Mouse (Mus musculus) kidney, postnatal 0 days (tissue): ENCODE data around the gene Umad1. TPM values are rescaled to one million over a fixed set of nuclear protein-coding genes. Genes with fewer than 3 reads are reported as not detected.
A peak's percentile ranks its signal among the peaks of the same experiment; 100 is the strongest.

Experiments
- ATAC-seq: fragments of 200-750 bp; cut with Nextera tagmentation; replicated peaks from 2 replicates; pipeline ENCODE4 v1.8.0; 2017; ENCODE audit warnings: low read depth, moderate number of reproducible peaks, moderate TSS enrichment, moderate library complexity; ENCODE audit not compliant: low FRiP score
- DNase-seq: peaks from one replicate; pipeline ENCODE4 v3.0.0-alpha.2; 2016; ENCODE audit warnings: low spot score
- H3K27ac ChIP-seq: fragments of 300-500 bp; sonication (generic); 2 replicates; pipeline ENCODE4 v1.5.1; 2014; ENCODE audit warnings: mild to moderate bottlenecking
- H3K27me3 ChIP-seq: fragments of 300-500 bp; sonication (generic); 2 replicates; pipeline ENCODE4 v1.6.1; 2014; ENCODE audit warnings: low read length, mixed read lengths; ENCODE audit not compliant: insufficient read depth
- H3K36me3 ChIP-seq: fragments of 300-500 bp; sonication (generic); 2 replicates; pipeline ENCODE4 v1.6.1; 2014; ENCODE audit warnings: low read length, mixed read lengths; ENCODE audit not compliant: insufficient read depth
- H3K4me1 ChIP-seq: fragments of 300-500 bp; sonication (generic); replicated peaks from 2 replicates; pipeline ENCODE4 v1.6.1; 2014; ENCODE audit warnings: antibody characterized with exemption, low read length, mixed read lengths; ENCODE audit not compliant: insufficient read depth
- H3K4me2 ChIP-seq: fragments of 300-500 bp; sonication (generic); 2 replicates; pipeline ENCODE4 v1.6.1; 2014; ENCODE audit warnings: mild to moderate bottlenecking, low read length, moderate library complexity, mixed read lengths
- H3K4me3 ChIP-seq: fragments of 300-500 bp; sonication (generic); replicated peaks from 2 replicates; pipeline ENCODE4 v1.5.1; 2014; ENCODE audit warnings: low read depth, low read length
- H3K9ac ChIP-seq: fragments of 300-500 bp; sonication (generic); 2 replicates; pipeline ENCODE4 v1.6.1; 2014; ENCODE audit warnings: low read depth, low read length
- H3K9me3 ChIP-seq: fragments of 300-500 bp; sonication (generic); replicated peaks from 2 replicates; pipeline ENCODE4 v1.6.1; 2016; ENCODE audit warnings: low read length, inconsistent platforms, mixed read lengths
- CTCF ChIP-seq: IDR thresholded peaks from 2 replicates; pipeline ENCODE4 v1.5.1; 2016; ENCODE audit warnings: antibody characterized with exemption, low read depth, mild to moderate bottlenecking, moderate library complexity
- WGBS: fragments of 180-500 bp; shearing (Covaris S2); extraction: QIAGEN DNeasy Blood & Tissue Kit; methylation state at CpG from one replicate; pipeline ENCODE4 v1.1.7; 2014; 5-methylcytosine and 5-hydroxymethylcytosine counted together
- polyA plus RNA-seq: library from polyadenylated mRNA; unstranded; fragments of >200 nt; fragmentation: Nextera tagmentation; extraction: Ambion mirVana; gene quantifications from 2 replicates; pipeline ENCODE4 v1.2.1, GENCODE M21; 2015

Gene Umad1
- polyA plus RNA-seq, 1 experiment from 2014 or later: 28.4 TPM

- Histone ChIP-seq H3K4me1 (no peaks in the 10 kb centered on the region; the same call in 1 of the 2 replicates), H3K36me3 (no peaks in the 10 kb centered on the region), H3K27ac (peak overlapping the region; percentile 76; the same call in 1 of the 2 replicates), H3K9ac (peak overlapping the region; percentile 75), H3K27me3 (no peaks in the 10 kb centered on the region), H3K4me2 (peak overlapping the region; percentile 93), H3K4me3 (peak overlapping the region; percentile 59), H3K9me3 (no peaks in the 10 kb centered on the region)
- under 1% methylated on average over 8 of the region's 8 CpGs for WGBS
- ATAC-seq (peak; percentile 60; the same call in 1 of the 2 replicates), DNase-seq (no peak)
- TF ChIP-seq CTCF: 0 out of 2 replicates have a peak, but pooled peaks have one; percentile 1
Observed at GRCm38 (mm10) chr6:8259667-8260044, 568 bp downstream of the Umad1 start.

GRCm38 (mm10) chr6:8271047-8271446 lies 12.0 kb downstream of the Umad1 start:
- Histone ChIP-seq H3K4me2 (no peak overlapping the region), H3K36me3 (no peaks in the 10 kb centered on the region), H3K9me3 (no peaks in the 10 kb centered on the region), H3K27me3 (no peaks in the 10 kb centered on the region), H3K27ac (no peak overlapping the region), H3K4me3 (no peak overlapping the region), H3K9ac (no peak overlapping the region), H3K4me1 (no peaks in the 10 kb centered on the region)
- no peak for ATAC-seq
- 91% methylated on average over 3 of the region's 3 CpGs for WGBS
- TF ChIP-seq CTCF: no peak
- no peak for DNase-seq

GRCm38 (mm10) chr6:8274387-8275054 lies 15.4 kb downstream of the Umad1 start:
- H3K4me1 ChIP-seq: no peaks in the 10 kb centered on the region
- no peaks in the 10 kb centered on the region for H3K9me3 ChIP-seq
- peak; percentile 78 for TF ChIP-seq CTCF
- no peaks in the 10 kb centered on the region for H3K27me3 ChIP-seq
- ATAC-seq: 0 out of 2 replicates have a peak, but pooled peaks have one; percentile 43
- H3K4me3 ChIP-seq: no peak overlapping the region
- WGBS: 31% methylated on average over 6 of the region's 6 CpGs
- H3K4me2 ChIP-seq: no peak overlapping the region
- H3K9ac ChIP-seq: no peak overlapping the region
- peak; percentile 84 for DNase-seq
- no peak overlapping the region for H3K27ac ChIP-seq
- H3K36me3 ChIP-seq: no peaks in the 10 kb centered on the region

DNA sequence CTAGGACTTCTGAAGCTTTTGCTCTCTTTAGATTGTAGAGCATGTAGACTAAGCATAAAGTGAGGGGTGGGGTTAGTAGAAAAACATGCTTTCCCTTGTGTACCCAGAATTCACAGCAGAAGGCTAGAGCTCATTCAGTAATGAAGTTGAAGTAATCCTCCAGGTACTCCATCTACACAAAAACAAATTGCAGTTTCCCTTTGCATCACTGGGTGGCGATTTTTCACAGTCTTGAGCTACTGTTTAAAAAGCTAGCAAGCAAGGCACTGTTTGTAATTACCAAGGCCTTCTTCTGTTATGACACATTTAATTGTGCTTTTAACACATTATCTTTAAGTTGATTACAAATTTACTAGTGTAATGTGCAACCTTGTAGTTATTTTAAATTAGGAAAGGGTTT lies 16.0 kb downstream of the Umad1 start:
- WGBS: 15% methylated on average over 1 of the region's 1 CpGs
- DNase-seq: peak; percentile 78

DNA sequence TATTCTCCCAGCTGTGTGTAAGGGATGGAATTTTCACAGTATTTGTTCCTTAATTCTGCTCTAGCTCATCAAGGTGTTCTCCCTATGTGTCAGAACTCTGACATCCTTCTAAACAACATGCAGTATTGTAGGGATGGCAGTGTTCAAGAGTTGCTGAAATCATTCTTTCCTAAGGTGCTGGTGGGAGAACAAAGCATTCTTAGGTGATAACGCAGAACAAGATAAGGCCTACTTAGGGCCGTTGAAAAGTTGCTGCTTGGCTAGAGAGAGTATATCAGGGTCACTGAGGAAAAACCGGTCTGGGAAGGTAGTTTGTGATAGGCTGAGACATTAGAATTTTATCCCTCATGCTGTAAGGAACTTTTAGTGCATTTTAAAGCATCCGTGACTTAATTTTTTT lies 17.3 kb downstream of the Umad1 start:
- Histone ChIP-seq H3K27ac (no peak overlapping the region), H3K9ac (no peak overlapping the region), H3K27me3 (no peaks in the 10 kb centered on the region), H3K36me3 (no peaks in the 10 kb centered on the region), H3K4me2 (no peak overlapping the region), H3K4me1 (no peaks in the 10 kb centered on the region), H3K4me3 (no peak overlapping the region), H3K9me3 (no peaks in the 10 kb centered on the region)
- ATAC-seq (no peak), DNase-seq (no peak)
- WGBS: 79% methylated on average over 4 of the region's 4 CpGs
- TF ChIP-seq CTCF: no peak

More for the DNA sequence above, 16.0 kb downstream of the Umad1 start:
- H3K4me3 ChIP-seq: no peak overlapping the region
- no peaks in the 10 kb centered on the region for H3K9me3 ChIP-seq
- no peaks in the 10 kb centered on the region for H3K4me1 ChIP-seq
- no peaks in the 10 kb centered on the region for H3K36me3 ChIP-seq
- H3K27ac ChIP-seq: no peak overlapping the region
- peak; percentile 69 for TF ChIP-seq CTCF
- no peaks in the 10 kb centered on the region for H3K27me3 ChIP-seq
- no peak for ATAC-seq
- H3K4me2 ChIP-seq: no peak overlapping the region
- H3K9ac ChIP-seq: no peak overlapping the region

- ATAC-seq: no peak
- TF ChIP-seq CTCF: peak; percentile 52
- Histone ChIP-seq H3K4me3 (no peak overlapping the region), H3K4me1 (no peaks in the 10 kb centered on the region), H3K9ac (no peak overlapping the region), H3K36me3 (no peaks in the 10 kb centered on the region), H3K27ac (no peak overlapping the region), H3K4me2 (no peak overlapping the region), H3K9me3 (no peaks in the 10 kb centered on the region), H3K27me3 (no peaks in the 10 kb centered on the region)
- no peak for DNase-seq
- WGBS: 80% methylated on average over 5 of the region's 5 CpGs
Observed at GRCm38 (mm10) chr6:8278426-8279002, 19.4 kb downstream of the Umad1 start.
